Mouse (Mus musculus) myocyte (in vitro differentiated cells): ENCODE measurements around the gene Npas2. TPM values are rescaled to one million over a fixed set of nuclear protein-coding genes. Genes with fewer than 3 reads are reported as not detected.

Experiments
- H3K27me3 ChIP-seq: one replicate; pipeline ENCODE4 v1.6.1; 2011; ENCODE audit not compliant: control insufficient read depth, insufficient read depth, insufficient read length
- H3K36me3 ChIP-seq: one replicate; pipeline ENCODE4 v1.6.1; 2011; ENCODE audit not compliant: control insufficient read depth, insufficient read depth
- H3K4me2 ChIP-seq: one replicate; pipeline ENCODE4 v1.6.1; 2011; ENCODE audit warnings: low read depth, control low read depth
- H3K4me3 ChIP-seq: one replicate; pipeline ENCODE4 v1.5.1; 2011; ENCODE audit warnings: mild to moderate bottlenecking, control low read depth, moderate library complexity
- H3K79me2 ChIP-seq: one replicate; pipeline ENCODE4 v1.6.1; 2011; ENCODE audit not compliant: control insufficient read depth, insufficient read depth
- H3ac ChIP-seq: one replicate; pipeline ENCODE4 v1.6.1; 2011; ENCODE audit not compliant: control insufficient read depth, insufficient read length
- CEBPB ChIP-seq: IDR thresholded peaks from 2 replicates; pipeline ENCODE4 v1.6.1; 2011; ENCODE audit warnings: mild to moderate bottlenecking, moderate library complexity; ENCODE audit not compliant: poor library complexity, insufficient read depth, severe bottlenecking
- E2F4 ChIP-seq: IDR thresholded peaks from one replicate; pipeline ENCODE4 v1.6.1; 2011; ENCODE audit warnings: mild to moderate bottlenecking, control low read depth, moderate library complexity; ENCODE audit not compliant: insufficient read depth
- MAX ChIP-seq: IDR thresholded peaks from one replicate; pipeline ENCODE4 v1.6.1; 2011; ENCODE audit warnings: low read depth, mild to moderate bottlenecking, control low read depth
- MYOD1 ChIP-seq, 3 experiments: IDR thresholded peaks; one replicate each; pipeline ENCODE4 v1.6.1; 2011; ENCODE audit warnings: control low read depth in 2 of 3, low read depth in 2 of 3, mild to moderate bottlenecking in 2 of 3, moderate library complexity in 1 of 3; ENCODE audit not compliant: insufficient read length in 2 of 3, control insufficient read depth in 1 of 3
- MYOG ChIP-seq, 3 experiments: IDR thresholded peaks; one replicate each; pipeline ENCODE4 v1.6.1; 2011; ENCODE audit warnings: control low read depth in 2 of 3, low read depth in 2 of 3, mild to moderate bottlenecking in 2 of 3; ENCODE audit not compliant: insufficient read length in 2 of 3, control insufficient read depth in 1 of 3, insufficient read depth in 1 of 3
- POLR2A ChIP-seq: IDR thresholded peaks from one replicate; pipeline ENCODE4 v1.6.1; 2011; ENCODE audit warnings: low read depth, mild to moderate bottlenecking, control low read depth, moderate library complexity; ENCODE audit not compliant: insufficient read length
- POLR2AphosphoS2 ChIP-seq: IDR thresholded peaks from one replicate; pipeline ENCODE4 v1.6.1; 2011; ENCODE audit warnings: low read depth, control low read depth; ENCODE audit not compliant: insufficient read length
- REST ChIP-seq: IDR thresholded peaks from one replicate; pipeline ENCODE4 v1.6.1; 2011; ENCODE audit warnings: mild to moderate bottlenecking, control low read depth, moderate library complexity; ENCODE audit not compliant: insufficient read depth, insufficient read length
- SRF ChIP-seq: IDR thresholded peaks from one replicate; pipeline ENCODE4 v1.6.1; 2011; ENCODE audit warnings: low read depth; ENCODE audit not compliant: control insufficient read depth, insufficient read length
- TCF12 ChIP-seq: IDR thresholded peaks from one replicate; pipeline ENCODE4 v1.6.1; 2011; ENCODE audit warnings: mild to moderate bottlenecking, control low read depth; ENCODE audit not compliant: poor library complexity, insufficient read depth, severe bottlenecking
- TCF3 ChIP-seq: IDR thresholded peaks from one replicate; pipeline ENCODE4 v1.6.1; 2011; ENCODE audit warnings: low read depth, control low read depth; ENCODE audit not compliant: insufficient read length
- USF1 ChIP-seq: IDR thresholded peaks from one replicate; pipeline ENCODE4 v1.6.1; 2011; ENCODE audit warnings: low read depth, mild to moderate bottlenecking, control low read depth, moderate library complexity
- polyA plus RNA-seq: library from polyadenylated mRNA; unstranded; fragments of >200 nt; fragmentation: generic; extraction: Trizol; gene quantifications from one replicate; pipeline ENCODE4 v1.2.1, GENCODE M21; 2012; ENCODE audit warnings: missing spikeins

Gene Npas2
- polyA plus RNA-seq, 1 experiment = 0.01 TPM

- no peaks in the 10 kb centered on the region for H3K36me3 ChIP-seq
- TF ChIP-seq USF1 = no peak
- TF ChIP-seq TCF3 = no peak
- no peak for TF ChIP-seq MYOD1 (IDR thresholded peaks at IDR 0.05; ENCODE audit: control insufficient read depth in 1 of 3, insufficient read length in 2 of 3, low read depth in 2 of 3)
- no peak for TF ChIP-seq MYOG (IDR thresholded peaks at IDR 0.05; ENCODE audit: control insufficient read depth in 1 of 3, insufficient read depth in 1 of 3, insufficient read length in 2 of 3, low read depth in 2 of 3)
- TF ChIP-seq POLR2AphosphoS2 = no peak
- TF ChIP-seq CEBPB = no peak
- TF ChIP-seq MAX = no peak
- no peak for TF ChIP-seq E2F4
- TF ChIP-seq POLR2A = no peak
- no peak for TF ChIP-seq REST
- TF ChIP-seq TCF12 = no peak
- no peak for TF ChIP-seq SRF
- H3K79me2 ChIP-seq = no peaks in the 10 kb centered on the region
- H3ac ChIP-seq = no peak overlapping the region
- no peak overlapping the region for H3K4me3 ChIP-seq
- no peaks in the 10 kb centered on the region for H3K27me3 ChIP-seq
- no peak overlapping the region for H3K4me2 ChIP-seq
These were observed 93.5 kb downstream of the Npas2 start for GRCm38 (mm10) chr1:39287076-39287475.

GRCm38 (mm10) chr1:39287831-39288230, 94.3 kb downstream of the Npas2 start:
- Histone ChIP-seq H3ac (no peak overlapping the region), H3K79me2 (no peaks in the 10 kb centered on the region), H3K36me3 (no peaks in the 10 kb centered on the region), H3K4me2 (no peak overlapping the region), H3K4me3 (no peak overlapping the region), H3K27me3 (no peaks in the 10 kb centered on the region)
- no peak for TF ChIP-seq E2F4
- TF ChIP-seq TCF3 = no peak
- TF ChIP-seq MYOD1 (IDR thresholded peaks at IDR 0.05; ENCODE audit: control insufficient read depth in 1 of 3, insufficient read length in 2 of 3, low read depth in 2 of 3) = no peak
- no peak for TF ChIP-seq MYOG (IDR thresholded peaks at IDR 0.05; ENCODE audit: control insufficient read depth in 1 of 3, insufficient read depth in 1 of 3, insufficient read length in 2 of 3, low read depth in 2 of 3)
- TF ChIP-seq MAX = no peak
- TF ChIP-seq POLR2AphosphoS2 = no peak
- TF ChIP-seq USF1 = no peak

GRCm38 (mm10) chr1:39288425-39288824, 94.9 kb downstream of the Npas2 start:
- Histone ChIP-seq H3K36me3 (no peaks in the 10 kb centered on the region), H3K4me2 (no peak overlapping the region), H3K79me2 (no peaks in the 10 kb centered on the region), H3K4me3 (no peak overlapping the region), H3K27me3 (no peaks in the 10 kb centered on the region), H3ac (no peak overlapping the region)
- TF ChIP-seq MYOD1 (IDR thresholded peaks at IDR 0.05; ENCODE audit: control insufficient read depth in 1 of 3, insufficient read length in 2 of 3, low read depth in 2 of 3) (peak in 2 of 3 experiments; percentile 36 to 37), MAX (no peak), MYOG (IDR thresholded peaks at IDR 0.05; ENCODE audit: control insufficient read depth in 1 of 3, insufficient read depth in 1 of 3, insufficient read length in 2 of 3, low read depth in 2 of 3) (peak in 1 of 3 experiments; percentile 36)

GRCm38 (mm10) chr1:39292001-39292400, 98.5 kb downstream of the Npas2 start:
- Histone ChIP-seq H3K27me3 (no peaks in the 10 kb centered on the region), H3ac (no peak overlapping the region), H3K79me2 (no peaks in the 10 kb centered on the region), H3K4me3 (no peak overlapping the region), H3K36me3 (no peaks in the 10 kb centered on the region), H3K4me2 (no peak overlapping the region)
- TF ChIP-seq POLR2AphosphoS2 (no peak), POLR2A (no peak), MYOG (IDR thresholded peaks at IDR 0.05; ENCODE audit: control insufficient read depth in 1 of 3, insufficient read depth in 1 of 3, insufficient read length in 2 of 3, low read depth in 2 of 3) (no peak), E2F4 (no peak), TCF3 (no peak), TCF12 (no peak), MAX (no peak), CEBPB (no peak), MYOD1 (IDR thresholded peaks at IDR 0.05; ENCODE audit: control insufficient read depth in 1 of 3, insufficient read length in 2 of 3, low read depth in 2 of 3) (no peak), USF1 (no peak), SRF (no peak), REST (no peak)

GRCm38 (mm10) chr1:39298294-39298693, 104.8 kb downstream of the Npas2 start:
- no peaks in the 10 kb centered on the region for H3K27me3 ChIP-seq
- no peak overlapping the region for H3K4me3 ChIP-seq
- TF ChIP-seq USF1 (no peak), TCF12 (no peak), CEBPB (no peak), REST (no peak), MYOD1 (IDR thresholded peaks at IDR 0.05; ENCODE audit: control insufficient read depth in 1 of 3, insufficient read length in 2 of 3, low read depth in 2 of 3) (no peak), MYOG (IDR thresholded peaks at IDR 0.05; ENCODE audit: control insufficient read depth in 1 of 3, insufficient read depth in 1 of 3, insufficient read length in 2 of 3, low read depth in 2 of 3) (no peak), E2F4 (no peak), POLR2AphosphoS2 (no peak), MAX (no peak), TCF3 (no peak), POLR2A (no peak), SRF (no peak)
- no peaks in the 10 kb centered on the region for H3K79me2 ChIP-seq
- H3K4me2 ChIP-seq = no peak overlapping the region
- H3K36me3 ChIP-seq = no peaks in the 10 kb centered on the region
- no peak overlapping the region for H3ac ChIP-seq
